Mouse (Mus musculus) CD4-positive, CD25-positive, alpha-beta regulatory T cell, adult 4 months (primary cell): Measurements from ENCODE around the gene Mfap3. TPM values are rescaled to one million over a fixed set of nuclear protein-coding genes. Genes with fewer than 3 reads are reported as not detected.

ENCODE experiments used
- ATAC-seq: one replicate; pipeline ENCODE4 v1.8.0; 2017
- polyA plus RNA-seq, 2 experiments: library from polyadenylated mRNA; unstranded; fragments of 100-300 nt; shearing (Covaris generic); gene quantifications; one replicate each; pipeline ENCODE4 v1.2.1; 2017

Mfap3 gene
- 10 to 100 TPM; 44.6 to 46.0 TPM for polyA plus RNA-seq

- ATAC-seq, result peak; percentile 98
These were observed at the start of gene Mfap3, which contains the start of gene Fam114a2 for GRCm38 (mm10) chr11:57518091-57518750. Mfap3 (plus strand) TSS chr11:57518664. Fam114a2 (minus strand) TSS chr11:57518617.

- ATAC-seq, result no peak
These were observed 49.8 kb upstream of the Mfap3 start for GRCm38 (mm10) chr11:57468706-57469105.

GRCm38 (mm10) chr11:57470056-57470455, 48.4 kb upstream of the Mfap3 start:
- ATAC-seq, result no peak

- ATAC-seq, result no peak
These were observed 47.5 kb upstream of the Mfap3 start for GRCm38 (mm10) chr11:57470979-57471378.

- no peak for ATAC-seq
These were observed 44.0 kb upstream of the Mfap3 start for GRCm38 (mm10) chr11:57474296-57474941.

GRCm38 (mm10) chr11:57475119-57475518, 43.3 kb upstream of the Mfap3 start:
- ATAC-seq, result no peak

GRCm38 (mm10) chr11:57478077-57478476, 40.4 kb upstream of the Mfap3 start:
- no peak for ATAC-seq

- ATAC-seq, result no peak
These were observed 30.0 kb upstream of the Mfap3 start for GRCm38 (mm10) chr11:57488436-57488835.

GRCm38 (mm10) chr11:57496462-57497039, 21.9 kb upstream of the Mfap3 start:
- ATAC-seq, result no peak

GRCm38 (mm10) chr11:57497701-57498100, 20.8 kb upstream of the Mfap3 start:
- ATAC-seq, result no peak

- ATAC-seq, result no peak
These were observed 20.2 kb upstream of the Mfap3 start for GRCm38 (mm10) chr11:57498215-57498614.

GRCm38 (mm10) chr11:57503155-57503554, 15.3 kb upstream of the Mfap3 start:
- no peak for ATAC-seq

GRCm38 (mm10) chr11:57506899-57507298, 11.6 kb upstream of the Mfap3 start:
- no peak for ATAC-seq

- no peak for ATAC-seq
These were observed 3.2 kb upstream of the Mfap3 start for GRCm38 (mm10) chr11:57515218-57515617.

GRCm38 (mm10) chr11:57516946-57517441, 1.5 kb upstream of the Mfap3 start:
- no peak for ATAC-seq

GRCm38 (mm10) chr11:57518751-57519148, 286 bp downstream of the Mfap3 start:
- no peak for ATAC-seq

- no peak for ATAC-seq
These were observed 840 bp downstream of the Mfap3 start for GRCm38 (mm10) chr11:57519304-57519703.

- ATAC-seq, result no peak
These were observed 2.7 kb downstream of the Mfap3 start for GRCm38 (mm10) chr11:57521206-57521605.

GRCm38 (mm10) chr11:57522046-57522445, 3.6 kb downstream of the Mfap3 start:
- ATAC-seq, result no peak

- no peak for ATAC-seq
These were observed 5.0 kb downstream of the Mfap3 start for GRCm38 (mm10) chr11:57523418-57523817.

- no peak for ATAC-seq
These were observed 6.1 kb downstream of the Mfap3 start for GRCm38 (mm10) chr11:57524597-57524996.

- ATAC-seq, result no peak
These were observed 7.4 kb downstream of the Mfap3 start for GRCm38 (mm10) chr11:57525900-57526299.

- no peak for ATAC-seq
These were observed 9.0 kb downstream of the Mfap3 start for GRCm38 (mm10) chr11:57527506-57527905.

- ATAC-seq, result no peak
These were observed 10.6 kb downstream of the Mfap3 start for GRCm38 (mm10) chr11:57529111-57529510.
